Mouse (Mus musculus): Measurements from ENCODE around the gene Cdhr4. TPM values are rescaled to one million over a fixed set of nuclear protein-coding genes. Genes with fewer than 3 reads are reported as not detected.

The Cdhr4 gene
- polyA plus RNA-seq, 1 experiment = not detected

DNA sequence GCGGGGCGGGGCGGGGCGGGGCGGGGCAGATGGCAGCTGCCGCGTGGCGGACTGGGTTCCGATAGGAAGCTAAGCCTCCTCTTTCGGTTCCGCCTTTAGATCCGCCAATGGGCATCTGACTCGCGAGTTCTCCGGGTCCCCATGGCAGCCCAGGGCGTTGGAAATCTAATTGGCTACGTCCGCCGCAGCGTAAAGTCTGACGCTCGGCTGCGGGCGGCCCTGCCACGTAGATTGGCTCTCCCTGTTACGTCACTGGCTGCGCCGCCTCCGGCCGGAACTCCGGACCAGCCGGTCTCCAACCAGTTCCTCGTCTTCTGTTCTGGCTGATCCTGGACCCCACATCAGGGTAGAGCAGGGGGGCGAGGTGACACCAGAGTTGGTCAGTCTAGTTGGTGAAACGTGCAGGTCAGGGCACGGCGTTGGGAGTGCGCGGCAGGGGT is 56.7 kb downstream of the Cdhr4 start, which contains the start of gene Gmppb:
Gene Gmppb, plus strand, starts transcription at position 227 of the 440 bp plus-strand sequence.
- H3K4me1 ChIP-seq (ENCODE audit: control insufficient read depth, insufficient read depth, low read length) = peaks cover 25% of the 10 kb centered on the region
- WGBS = under 1% methylated on average over 33 of the region's 39 CpGs
- peak within 1 kb of the TSS; percentile 27; the same call in 1 of the 2 replicates for H3K27ac ChIP-seq (ENCODE audit: insufficient read depth, low read depth, low read length)
- TF ChIP-seq POLR2A (IDR thresholded peaks at IDR 0.05; ENCODE audit: insufficient read depth, low read depth, low read length) = peak; percentile 55; the same call in 1 of the 2 replicates
- TF ChIP-seq CTCF (IDR thresholded peaks at IDR 0.05; ENCODE audit: insufficient read depth, low read depth, low read length) = no peak
- H3K4me3 ChIP-seq (ENCODE audit: insufficient read depth, low read depth, low read length) = peak within 1 kb of the TSS; percentile 65

Other genes starting within 250 kb of the Cdhr4 start
- gene Rbm5, start 221.5 kb upstream of the Cdhr4 start, polyA plus RNA-seq (2012; ENCODE audit: insufficient read depth, insufficient read length, low replicate concordance, missing spikeins) = 401 and 773 TPM in 2 replicates
- 246 and 345 TPM in 2 replicates for gene Rbm6, start 119.3 kb upstream of the Cdhr4 start, polyA plus RNA-seq (2012; ENCODE audit: insufficient read depth, insufficient read length, low replicate concordance, missing spikeins)
- gene Mon1a, start 104.3 kb upstream of the Cdhr4 start, polyA plus RNA-seq (2012; ENCODE audit: insufficient read depth, insufficient read length, low replicate concordance, missing spikeins) = not detected in 2 replicates
- not detected in 2 replicates for gene Mst1r, start 85.6 kb upstream of the Cdhr4 start, polyA plus RNA-seq (2012; ENCODE audit: insufficient read depth, insufficient read length, low replicate concordance, missing spikeins)
- gene Actl11, start 64.0 kb upstream of the Cdhr4 start, polyA plus RNA-seq (2012; ENCODE audit: insufficient read depth, insufficient read length, low replicate concordance, missing spikeins) = not detected in 2 replicates
- gene Camkv, start 56.8 kb upstream of the Cdhr4 start, polyA plus RNA-seq (2012; ENCODE audit: insufficient read depth, insufficient read length, low replicate concordance, missing spikeins) = not detected in 2 replicates
- gene Traip, start 42.4 kb upstream of the Cdhr4 start, polyA plus RNA-seq (2012; ENCODE audit: insufficient read depth, insufficient read length, low replicate concordance, missing spikeins) = not detected in 2 replicates
- gene Uba7, start 17.0 kb upstream of the Cdhr4 start, polyA plus RNA-seq (2012; ENCODE audit: insufficient read depth, insufficient read length, low replicate concordance, missing spikeins) = not detected in 2 replicates
- gene Gm20661, start 9.4 kb upstream of the Cdhr4 start, polyA plus RNA-seq (2012; ENCODE audit: insufficient read depth, insufficient read length, low replicate concordance, missing spikeins) = not detected in 2 replicates
- gene Inka1, start 6.6 kb upstream of the Cdhr4 start, polyA plus RNA-seq (2012; ENCODE audit: insufficient read depth, insufficient read length, low replicate concordance, missing spikeins) = not detected in 2 replicates
- not detected in 2 replicates for gene Gm20662, start 3.9 kb downstream of the Cdhr4 start, polyA plus RNA-seq (2012; ENCODE audit: insufficient read depth, insufficient read length, low replicate concordance, missing spikeins)
- gene Ip6k1, start 10.0 kb downstream of the Cdhr4 start, polyA plus RNA-seq (2012; ENCODE audit: insufficient read depth, insufficient read length, low replicate concordance, missing spikeins) = 406 TPM in 1 of 2 replicates, not detected in the other
- not detected in 2 replicates for gene Gmppb, start 56.7 kb downstream of the Cdhr4 start, polyA plus RNA-seq (2012; ENCODE audit: insufficient read depth, insufficient read length, low replicate concordance, missing spikeins)
- gene Amigo3, start 60.7 kb downstream of the Cdhr4 start, polyA plus RNA-seq (2012; ENCODE audit: insufficient read depth, insufficient read length, low replicate concordance, missing spikeins) = not detected in 2 replicates
- not detected in 2 replicates for gene Mst1, start 87.9 kb downstream of the Cdhr4 start, polyA plus RNA-seq (2012; ENCODE audit: insufficient read depth, insufficient read length, low replicate concordance, missing spikeins)
- not detected in 2 replicates for gene Rnf123, start 90.8 kb downstream of the Cdhr4 start, polyA plus RNA-seq (2012; ENCODE audit: insufficient read depth, insufficient read length, low replicate concordance, missing spikeins)
- not detected in 2 replicates for gene Apeh, start 102.1 kb downstream of the Cdhr4 start, polyA plus RNA-seq (2012; ENCODE audit: insufficient read depth, insufficient read length, low replicate concordance, missing spikeins)
- not detected in 2 replicates for gene Bsn, start 197.9 kb downstream of the Cdhr4 start, polyA plus RNA-seq (2012; ENCODE audit: insufficient read depth, insufficient read length, low replicate concordance, missing spikeins)